Mouse (Mus musculus): Measurements from ENCODE around the gene Cxcr6. TPM values are rescaled to one million over a fixed set of nuclear protein-coding genes. Genes with fewer than 3 reads are reported as not detected.
A peak's percentile ranks its signal among the peaks of the same experiment; 100 is the strongest.

The Cxcr6 gene
- total and polyA plus RNA-seq, 2 experiments from 2014 or later, result 0.30 TPM; not detected in 1

- H3K27me3 ChIP-seq (ENCODE audit: control insufficient read depth, insufficient read depth, low read length), result no peaks in the 10 kb centered on the region
- no peak for DNase-seq (ENCODE audit: low spot score)
- no peak overlapping the region for H3K4me3 ChIP-seq (ENCODE audit: low read depth, low read length)
- no peak overlapping the region for H3K9ac ChIP-seq (replicated peaks; ENCODE audit: low read depth, low read length)
- no peak for ATAC-seq (ENCODE audit: insufficient read depth, low read depth)
- H3K9me3 ChIP-seq (replicated peaks; ENCODE audit: control insufficient read depth, low read length), result no peaks in the 10 kb centered on the region
- no peak for TF ChIP-seq EP300 (IDR thresholded peaks at IDR 0.05; ENCODE audit: low read depth)
- TF ChIP-seq CTCF (IDR thresholded peaks at IDR 0.05; ENCODE audit: low read depth), result no peak
- H3K4me2 ChIP-seq (ENCODE audit: low read depth, low read length), result no peak overlapping the region
- H3K27ac ChIP-seq (ENCODE audit: low read depth), result no peak overlapping the region
- 78% methylated on average over 2 of the region's 2 CpGs for WGBS
- no peaks in the 10 kb centered on the region for H3K4me1 ChIP-seq (ENCODE audit: control insufficient read depth, insufficient read depth)
- peaks cover 94% of the 10 kb centered on the region for H3K36me3 ChIP-seq (replicated peaks; ENCODE audit: control insufficient read depth, insufficient read depth, low read length)
Observed at GRCm38 (mm10) chr9:123818601-123819000, 12.3 kb downstream of the Cxcr6 start.

- peaks cover 99% of the 10 kb centered on the region for H3K36me3 ChIP-seq (replicated peaks; ENCODE audit: control insufficient read depth, insufficient read depth, low read length)
- H3K27me3 ChIP-seq (ENCODE audit: control insufficient read depth, insufficient read depth, low read length), result no peaks in the 10 kb centered on the region
- no peaks in the 10 kb centered on the region for H3K9me3 ChIP-seq (replicated peaks; ENCODE audit: control insufficient read depth, low read length)
- no peak overlapping the region for H3K27ac ChIP-seq (ENCODE audit: low read depth)
- no peak for DNase-seq (ENCODE audit: low spot score)
- H3K4me1 ChIP-seq (ENCODE audit: control insufficient read depth, insufficient read depth), result no peaks in the 10 kb centered on the region
- no peak for TF ChIP-seq EP300 (IDR thresholded peaks at IDR 0.05; ENCODE audit: low read depth)
- no peak for TF ChIP-seq CTCF (IDR thresholded peaks at IDR 0.05; ENCODE audit: low read depth)
- 91% methylated on average over 3 of the region's 3 CpGs for WGBS
- H3K9ac ChIP-seq (replicated peaks; ENCODE audit: low read depth, low read length), result no peak overlapping the region
- no peak for ATAC-seq (ENCODE audit: insufficient read depth, low read depth)
- no peak overlapping the region for H3K4me2 ChIP-seq (ENCODE audit: low read depth, low read length)
- H3K4me3 ChIP-seq (ENCODE audit: low read depth, low read length), result no peak overlapping the region
Observed at GRCm38 (mm10) chr9:123826631-123827030, 20.4 kb downstream of the Cxcr6 start.

GRCm38 (mm10) chr9:123828916-123829315, 22.6 kb downstream of the Cxcr6 start:
- Histone ChIP-seq H3K27me3 (ENCODE audit: control insufficient read depth, insufficient read depth, low read length) (no peaks in the 10 kb centered on the region), H3K9me3 (replicated peaks; ENCODE audit: control insufficient read depth, low read length) (no peaks in the 10 kb centered on the region), H3K4me2 (ENCODE audit: low read depth, low read length) (no peak overlapping the region), H3K36me3 (replicated peaks; ENCODE audit: control insufficient read depth, insufficient read depth, low read length) (peaks cover 95% of the 10 kb centered on the region), H3K4me1 (ENCODE audit: control insufficient read depth, insufficient read depth) (no peaks in the 10 kb centered on the region), H3K4me3 (ENCODE audit: low read depth, low read length) (no peak overlapping the region), H3K9ac (replicated peaks; ENCODE audit: low read depth, low read length) (no peak overlapping the region), H3K27ac (ENCODE audit: low read depth) (no peak overlapping the region)
- DNase-seq (ENCODE audit: low spot score) (no peak), ATAC-seq (ENCODE audit: insufficient read depth, low read depth) (no peak)
- WGBS, result 86% methylated on average over 4 of the region's 4 CpGs
- TF ChIP-seq CTCF (IDR thresholded peaks at IDR 0.05; ENCODE audit: low read depth), result no peak
- no peak for TF ChIP-seq EP300 (IDR thresholded peaks at IDR 0.05; ENCODE audit: low read depth)

- ATAC-seq (ENCODE audit: insufficient read depth, low read depth) (no peak), DNase-seq (ENCODE audit: low spot score) (no peak)
- Histone ChIP-seq H3K4me3 (ENCODE audit: low read depth, low read length) (no peak overlapping the region), H3K9ac (replicated peaks; ENCODE audit: low read depth, low read length) (no peak overlapping the region), H3K27ac (ENCODE audit: low read depth) (no peak overlapping the region), H3K4me1 (ENCODE audit: control insufficient read depth, insufficient read depth) (no peaks in the 10 kb centered on the region), H3K27me3 (ENCODE audit: control insufficient read depth, insufficient read depth, low read length) (no peaks in the 10 kb centered on the region), H3K9me3 (replicated peaks; ENCODE audit: control insufficient read depth, low read length) (no peaks in the 10 kb centered on the region), H3K4me2 (ENCODE audit: low read depth, low read length) (no peak overlapping the region), H3K36me3 (replicated peaks; ENCODE audit: control insufficient read depth, insufficient read depth, low read length) (peaks cover 91% of the 10 kb centered on the region)
- TF ChIP-seq EP300 (IDR thresholded peaks at IDR 0.05; ENCODE audit: low read depth) (no peak), CTCF (IDR thresholded peaks at IDR 0.05; ENCODE audit: low read depth) (no peak)
- WGBS, result 72% methylated on average over 3 of the region's 3 CpGs
Observed at GRCm38 (mm10) chr9:123835851-123836250, 29.6 kb downstream of the Cxcr6 start.

GRCm38 (mm10) chr9:123840243-123840642, 34.0 kb downstream of the Cxcr6 start:
- WGBS, result 88% methylated on average over 6 of the region's 6 CpGs
- H3K27ac ChIP-seq (ENCODE audit: low read depth), result no peak overlapping the region
- peaks cover 17% of the 10 kb centered on the region for H3K4me1 ChIP-seq (ENCODE audit: control insufficient read depth, insufficient read depth)
- DNase-seq (ENCODE audit: low spot score) (no peak), ATAC-seq (ENCODE audit: insufficient read depth, low read depth) (no peak)
- no peaks in the 10 kb centered on the region for H3K27me3 ChIP-seq (ENCODE audit: control insufficient read depth, insufficient read depth, low read length)
- no peaks in the 10 kb centered on the region for H3K9me3 ChIP-seq (replicated peaks; ENCODE audit: control insufficient read depth, low read length)
- H3K4me3 ChIP-seq (ENCODE audit: low read depth, low read length), result no peak overlapping the region
- H3K9ac ChIP-seq (replicated peaks; ENCODE audit: low read depth, low read length), result no peak overlapping the region
- peaks cover 78% of the 10 kb centered on the region for H3K36me3 ChIP-seq (replicated peaks; ENCODE audit: control insufficient read depth, insufficient read depth, low read length)
- no peak overlapping the region for H3K4me2 ChIP-seq (ENCODE audit: low read depth, low read length)
- TF ChIP-seq CTCF (IDR thresholded peaks at IDR 0.05; ENCODE audit: low read depth) (no peak), EP300 (IDR thresholded peaks at IDR 0.05; ENCODE audit: low read depth) (no peak)

GRCm38 (mm10) chr9:123844468-123844867, 38.2 kb downstream of the Cxcr6 start:
- H3K27me3 ChIP-seq (ENCODE audit: control insufficient read depth, insufficient read depth, low read length), result no peaks in the 10 kb centered on the region
- WGBS, result 53% methylated on average over 3 of the region's 3 CpGs
- no peak overlapping the region for H3K4me3 ChIP-seq (ENCODE audit: low read depth, low read length)
- H3K4me2 ChIP-seq (ENCODE audit: low read depth, low read length), result peak overlapping the region; percentile 41
- no peaks in the 10 kb centered on the region for H3K9me3 ChIP-seq (replicated peaks; ENCODE audit: control insufficient read depth, low read length)
- peak overlapping the region; percentile 35 for H3K9ac ChIP-seq (replicated peaks; ENCODE audit: low read depth, low read length)
- peaks cover 39% of the 10 kb centered on the region for H3K36me3 ChIP-seq (replicated peaks; ENCODE audit: control insufficient read depth, insufficient read depth, low read length)
- DNase-seq (ENCODE audit: low spot score) (peak; percentile 78), ATAC-seq (ENCODE audit: insufficient read depth, low read depth) (peak; percentile 78)
- peak overlapping the region; percentile 97 for H3K27ac ChIP-seq (ENCODE audit: low read depth)
- H3K4me1 ChIP-seq (ENCODE audit: control insufficient read depth, insufficient read depth), result peaks cover 41% of the 10 kb centered on the region
- TF ChIP-seq EP300 (IDR thresholded peaks at IDR 0.05; ENCODE audit: low read depth) (0 out of 2 replicates have a peak, but pooled peaks have one; percentile 23), CTCF (IDR thresholded peaks at IDR 0.05; ENCODE audit: low read depth) (no peak)
